Mouse (Mus musculus) hindbrain, embryonic 13.5 days (tissue): ENCODE measurements around the gene Resp18. TPM values are rescaled to one million over a fixed set of nuclear protein-coding genes. Genes with fewer than 3 reads are reported as not detected.

Experiments used
- ATAC-seq: fragments of 200-750 bp; cut with Nextera tagmentation; 2 replicates; pipeline ENCODE4 v1.8.0; 2017; ENCODE audit warnings: moderate TSS enrichment; ENCODE audit not compliant: low FRiP score
- H3K27ac ChIP-seq: fragments of 300-500 bp; sonication (generic); 2 replicates; pipeline ENCODE4 v1.5.1; 2015; ENCODE audit warnings: inconsistent platforms, mild to moderate bottlenecking, moderate library complexity
- H3K27me3 ChIP-seq: fragments of 300-500 bp; sonication (generic); 2 replicates; pipeline ENCODE4 v1.6.1; 2015; ENCODE audit warnings: mild to moderate bottlenecking, inconsistent platforms
- H3K36me3 ChIP-seq: fragments of 300-500 bp; sonication (generic); 2 replicates; pipeline ENCODE4 v1.6.1; 2015; ENCODE audit warnings: mild to moderate bottlenecking, inconsistent platforms
- H3K4me1 ChIP-seq: fragments of 300-500 bp; sonication (generic); replicated peaks from 2 replicates; pipeline ENCODE4 v1.6.1; 2015; ENCODE audit warnings: inconsistent platforms
- H3K4me2 ChIP-seq: fragments of 300-500 bp; sonication (generic); 2 replicates; pipeline ENCODE4 v1.6.1; 2015; ENCODE audit warnings: inconsistent platforms, mild to moderate bottlenecking, moderate library complexity
- H3K4me3 ChIP-seq: fragments of 300-500 bp; sonication (generic); 2 replicates; pipeline ENCODE4 v1.5.1; 2015; ENCODE audit warnings: mild to moderate bottlenecking, inconsistent platforms
- H3K9ac ChIP-seq: fragments of 300-500 bp; sonication (generic); 2 replicates; pipeline ENCODE4 v1.6.1; 2015; ENCODE audit warnings: mild to moderate bottlenecking, inconsistent platforms
- H3K9me3 ChIP-seq: fragments of 300-500 bp; sonication (generic); 2 replicates; pipeline ENCODE4 v1.6.1; 2016; ENCODE audit warnings: inconsistent platforms
- WGBS: fragments of 180-500 bp; shearing (Covaris S2); methylation state at CpG from one replicate; pipeline ENCODE4 v1.1.7; 2015; 5-methylcytosine and 5-hydroxymethylcytosine counted together
- polyA plus RNA-seq: library from polyadenylated mRNA; unstranded; fragments of >200 nt; fragmentation: Nextera tagmentation; extraction: Ambion mirVana; gene quantifications from 2 replicates; pipeline ENCODE4 v1.2.1, GENCODE M21; 2015

Resp18 gene
- polyA plus RNA-seq, 1 experiment from 2014 or later: 131 TPM

DNA sequence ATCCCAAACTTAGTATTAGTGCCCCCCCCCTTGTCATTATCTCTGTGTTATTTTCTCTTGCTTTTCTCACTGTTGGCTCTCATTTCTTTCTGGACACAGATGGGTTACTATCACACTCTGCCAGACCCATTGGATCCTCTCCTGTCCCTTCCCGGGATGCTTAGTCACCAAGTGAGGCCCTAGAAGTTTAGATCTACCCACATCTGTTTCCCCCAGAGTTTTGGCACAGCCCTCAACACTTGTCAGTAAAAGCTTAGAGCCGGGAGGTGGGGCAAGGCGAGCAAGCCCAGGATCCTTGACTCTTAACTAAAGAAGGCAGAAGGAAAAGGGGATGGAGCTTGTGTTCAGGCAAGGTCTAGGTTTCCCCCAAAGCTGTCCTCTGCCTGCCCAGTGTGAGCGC lies 49.1 kb downstream of the Resp18 start:
- H3K9me3 ChIP-seq: no peaks in the 10 kb centered on the region
- H3K4me1 ChIP-seq: no peaks in the 10 kb centered on the region
- no peak for ATAC-seq
- 67% methylated on average over 4 of the region's 4 CpGs for WGBS
- no peak overlapping the region for H3K9ac ChIP-seq
- H3K27me3 ChIP-seq: peaks cover 31% of the 10 kb centered on the region; the same call in 1 of the 2 replicates
- no peaks in the 10 kb centered on the region for H3K36me3 ChIP-seq
- H3K27ac ChIP-seq: no peak overlapping the region
- H3K4me2 ChIP-seq: no peak overlapping the region
- H3K4me3 ChIP-seq: no peak overlapping the region

DNA sequence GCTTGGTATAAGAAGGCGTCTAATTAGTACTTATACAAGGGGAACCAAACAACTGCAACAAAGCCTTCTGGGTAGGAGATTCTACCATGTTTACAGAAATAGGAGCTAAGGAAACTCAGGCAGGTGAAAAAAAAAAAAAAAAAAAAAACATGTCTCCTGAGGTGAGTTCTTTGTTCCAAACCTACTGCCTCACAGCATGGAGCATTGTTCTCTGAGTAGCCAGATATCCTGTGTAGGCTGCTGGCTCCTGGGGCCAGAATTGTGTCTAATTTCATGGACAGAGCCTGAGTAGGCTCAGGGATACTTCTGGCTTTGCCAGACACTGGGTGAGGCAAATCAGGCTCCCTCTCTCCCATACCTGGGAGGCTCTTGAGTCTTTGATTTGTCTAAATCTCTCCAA lies 50.6 kb downstream of the Resp18 start:
- Histone ChIP-seq H3K9me3 (no peaks in the 10 kb centered on the region), H3K4me2 (no peak overlapping the region), H3K4me1 (no peaks in the 10 kb centered on the region), H3K27me3 (peaks cover 43% of the 10 kb centered on the region), H3K27ac (no peak overlapping the region), H3K4me3 (no peak overlapping the region), H3K9ac (no peak overlapping the region), H3K36me3 (no peaks in the 10 kb centered on the region)
- WGBS: 85% methylated on average over 1 of the region's 1 CpGs
- no peak for ATAC-seq

DNA sequence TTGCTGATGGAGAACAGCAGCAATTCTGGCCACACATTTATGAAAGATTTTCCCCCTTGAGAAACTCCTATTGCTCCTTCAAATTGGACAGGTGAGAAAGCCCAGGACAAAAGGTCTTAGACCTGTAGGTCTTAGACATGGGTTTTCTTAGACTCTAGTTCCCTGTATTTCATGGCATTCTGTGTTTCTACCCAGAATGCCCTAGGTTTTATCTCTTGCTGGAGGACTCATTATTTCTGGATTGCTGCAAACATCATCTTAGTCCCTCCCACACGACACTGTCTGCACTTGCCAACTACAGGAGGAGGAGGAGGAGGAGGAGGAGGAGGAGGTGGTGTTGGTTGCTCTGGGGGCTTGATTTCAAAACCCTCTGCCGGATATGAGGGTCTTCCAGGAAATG lies 52.1 kb downstream of the Resp18 start:
- H3K36me3 ChIP-seq: no peaks in the 10 kb centered on the region
- peaks cover 49% of the 10 kb centered on the region for H3K27me3 ChIP-seq
- no peaks in the 10 kb centered on the region for H3K4me1 ChIP-seq
- no peak overlapping the region for H3K4me2 ChIP-seq
- no peak for ATAC-seq
- H3K4me3 ChIP-seq: no peak overlapping the region
- no peak overlapping the region for H3K9ac ChIP-seq
- no peaks in the 10 kb centered on the region for H3K9me3 ChIP-seq
- no peak overlapping the region for H3K27ac ChIP-seq
- 70% methylated on average over 2 of the region's 2 CpGs for WGBS

DNA sequence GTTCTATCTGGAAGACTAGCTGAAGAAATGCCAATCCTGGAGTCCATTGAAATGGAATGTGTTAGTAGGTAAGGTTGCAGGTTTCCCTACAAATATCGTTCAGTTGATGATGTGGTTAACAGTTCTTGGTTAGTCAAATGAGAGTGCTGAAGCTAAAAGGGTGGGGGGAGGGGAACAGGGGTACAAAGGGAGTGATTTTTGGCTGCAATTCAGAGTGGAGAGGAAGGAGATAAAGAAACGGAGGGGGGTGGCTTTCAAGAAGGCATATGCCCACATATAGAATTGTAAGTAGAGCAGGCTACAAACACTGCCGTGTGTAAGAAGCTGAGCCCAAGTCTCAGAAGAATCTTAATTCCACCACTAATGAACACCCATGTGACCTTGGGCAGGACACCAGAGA lies 52.7 kb downstream of the Resp18 start:
- no peaks in the 10 kb centered on the region for H3K36me3 ChIP-seq
- 69% methylated on average over 3 of the region's 3 CpGs for WGBS
- H3K4me2 ChIP-seq: no peak overlapping the region
- H3K4me1 ChIP-seq: no peaks in the 10 kb centered on the region
- no peak overlapping the region for H3K27ac ChIP-seq
- H3K27me3 ChIP-seq: peaks cover 49% of the 10 kb centered on the region
- no peak overlapping the region for H3K4me3 ChIP-seq
- no peak overlapping the region for H3K9ac ChIP-seq
- no peaks in the 10 kb centered on the region for H3K9me3 ChIP-seq
- no peak for ATAC-seq

DNA sequence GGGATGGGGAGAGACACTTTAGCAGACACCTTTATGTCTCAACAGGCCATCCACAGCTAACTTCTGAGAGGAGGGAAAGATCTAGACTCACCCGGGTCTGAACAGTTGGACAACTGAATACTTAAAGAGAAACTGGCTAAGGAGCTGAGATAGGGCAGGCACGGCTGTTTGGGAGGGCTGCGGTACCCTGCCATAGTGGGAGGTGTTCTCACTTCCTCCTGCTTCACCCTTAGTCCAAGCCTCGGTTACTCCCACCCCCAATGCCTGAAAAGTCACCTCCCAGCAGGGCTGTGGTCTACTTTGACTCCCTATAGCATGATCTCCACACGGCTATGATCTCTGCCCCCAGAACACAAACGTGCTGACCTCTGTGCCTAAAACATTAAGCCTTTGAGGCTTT lies 54.7 kb downstream of the Resp18 start:
- Histone ChIP-seq H3K4me1 (peaks cover 14% of the 10 kb centered on the region), H3K27me3 (peaks cover 67% of the 10 kb centered on the region), H3K9me3 (no peaks in the 10 kb centered on the region), H3K9ac (no peak overlapping the region), H3K27ac (no peak overlapping the region), H3K4me2 (no peak overlapping the region), H3K4me3 (no peak overlapping the region), H3K36me3 (no peaks in the 10 kb centered on the region)
- WGBS: 73% methylated on average over 6 of the region's 6 CpGs
- ATAC-seq: no peak

DNA sequence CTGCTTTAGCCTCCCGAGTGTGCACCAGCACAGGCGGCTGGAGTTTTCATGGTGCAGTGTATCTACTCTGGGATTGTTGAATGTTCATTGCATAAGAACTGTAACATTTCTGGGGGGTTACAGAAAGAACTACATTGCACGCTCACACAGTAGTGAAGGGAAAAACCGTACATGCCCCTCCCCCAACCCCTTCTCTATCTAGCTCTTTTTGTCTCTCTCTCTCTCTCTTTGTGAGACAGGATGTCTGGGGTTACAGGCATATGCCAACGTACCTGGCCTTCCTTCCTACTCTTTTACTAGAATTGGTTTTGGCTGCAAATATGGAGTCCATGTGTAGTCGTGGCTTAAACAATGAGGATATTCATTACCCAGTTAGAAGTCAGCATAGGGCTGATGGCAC lies 55.3 kb downstream of the Resp18 start:
- WGBS: 84% methylated on average over 6 of the region's 6 CpGs
- no peaks in the 10 kb centered on the region for H3K36me3 ChIP-seq
- no peak for ATAC-seq
- no peaks in the 10 kb centered on the region for H3K9me3 ChIP-seq
- H3K27me3 ChIP-seq: peaks cover 73% of the 10 kb centered on the region
- H3K9ac ChIP-seq: no peak overlapping the region
- no peak overlapping the region for H3K4me2 ChIP-seq
- no peak overlapping the region for H3K4me3 ChIP-seq
- no peak overlapping the region for H3K27ac ChIP-seq
- peaks cover 20% of the 10 kb centered on the region for H3K4me1 ChIP-seq

Other genes starting within 250 kb of the Resp18 start
- 8.3 and 10.0 TPM in 2 replicates for gene Nhej1, start 153.2 kb downstream of the Resp18 start, polyA plus RNA-seq
- 0.09 TPM in 1 of 2 replicates, not detected in the other for gene Slc23a3, start 144.5 kb downstream of the Resp18 start, polyA plus RNA-seq
- gene Cnppd1, start 135.7 kb downstream of the Resp18 start, polyA plus RNA-seq: 60.0 and 66.0 TPM in 2 replicates
- gene Retreg2, start 135.6 kb downstream of the Resp18 start, polyA plus RNA-seq: 106 and 114 TPM in 2 replicates
- gene Zfand2b, start 109.8 kb downstream of the Resp18 start, polyA plus RNA-seq: 40.8 and 43.2 TPM in 2 replicates
- gene Abcb6, start 98.0 kb downstream of the Resp18 start, polyA plus RNA-seq: 38.4 and 40.3 TPM in 2 replicates
- 23.4 and 24.5 TPM in 2 replicates for gene Ankzf1, start 86.3 kb downstream of the Resp18 start, polyA plus RNA-seq
- 44.7 and 47.7 TPM in 2 replicates for gene Atg9a, start 86.2 kb downstream of the Resp18 start, polyA plus RNA-seq
- gene Glb1l, start 67.6 kb downstream of the Resp18 start, polyA plus RNA-seq: 19.9 and 22.5 TPM in 2 replicates
- gene Stk16, start 67.6 kb downstream of the Resp18 start, polyA plus RNA-seq: 138 and 145 TPM in 2 replicates
- 6.5 and 7.1 TPM in 2 replicates for gene Tuba4a, start 58.5 kb downstream of the Resp18 start, polyA plus RNA-seq
- not detected in 2 replicates for gene A630095N17Rik, start 46.3 kb downstream of the Resp18 start, polyA plus RNA-seq
- gene Dnajb2, start 42.0 kb downstream of the Resp18 start, polyA plus RNA-seq: 59.7 and 62.3 TPM in 2 replicates
- gene Ptprn, start 13.9 kb downstream of the Resp18 start, polyA plus RNA-seq: 15.6 and 17.6 TPM in 2 replicates
- 161 and 170 TPM in 2 replicates for gene Dnpep, start 39.6 kb upstream of the Resp18 start, polyA plus RNA-seq
- 1.8 and 2.9 TPM in 2 replicates for gene Des, start 81.9 kb upstream of the Resp18 start, polyA plus RNA-seq
- gene Speg, start 96.9 kb upstream of the Resp18 start, polyA plus RNA-seq: 15.9 and 16.0 TPM in 2 replicates
- 84.0 and 84.4 TPM in 2 replicates for gene Gmppa, start 157.5 kb upstream of the Resp18 start, polyA plus RNA-seq
- 25.9 and 29.3 TPM in 2 replicates for gene Asic4, start 172.0 kb upstream of the Resp18 start, polyA plus RNA-seq
- 32.4 and 33.8 TPM in 2 replicates for gene Chpf, start 200.9 kb upstream of the Resp18 start, polyA plus RNA-seq
- gene Tmem198, start 201.1 kb upstream of the Resp18 start, polyA plus RNA-seq: 43.7 and 45.0 TPM in 2 replicates
- 21.0 and 22.8 TPM in 2 replicates for gene Obsl1, start 228.0 kb upstream of the Resp18 start, polyA plus RNA-seq
- gene Inha, start 228.7 kb upstream of the Resp18 start, polyA plus RNA-seq: 11.5 and 11.7 TPM in 2 replicates
- gene Stk11ip, start 243.1 kb upstream of the Resp18 start, polyA plus RNA-seq: 18.6 and 20.7 TPM in 2 replicates